Mouse (Mus musculus): ENCODE data around the gene Gpatch4. TPM values are rescaled to one million over a fixed set of nuclear protein-coding genes. Genes with fewer than 3 reads are reported as not detected.

Gpatch4 gene
- polyA plus RNA-seq, 1 experiment from 2014 or later, result 27.4 TPM

GRCm38 (mm10) chr3:88057030-88057429 lies 14.1 kb downstream of the Gpatch4 start:
- H3K4me2 ChIP-seq, result peak overlapping the region; percentile 88
- 91% methylated on average over 6 of the region's 6 CpGs for WGBS
- peak overlapping the region; percentile 96; the same call in 1 of the 2 replicates for H3K9ac ChIP-seq
- peak overlapping the region; percentile 94 for H3K4me3 ChIP-seq
- no peak for ATAC-seq (ENCODE audit: low FRiP score)
- peaks cover 20% of the 10 kb centered on the region for H3K4me1 ChIP-seq (replicated peaks)
- H3K36me3 ChIP-seq, result peaks cover 49% of the 10 kb centered on the region
- no peaks in the 10 kb centered on the region for H3K9me3 ChIP-seq
- H3K27ac ChIP-seq, result no peak overlapping the region
- no peaks in the 10 kb centered on the region for H3K27me3 ChIP-seq

DNA sequence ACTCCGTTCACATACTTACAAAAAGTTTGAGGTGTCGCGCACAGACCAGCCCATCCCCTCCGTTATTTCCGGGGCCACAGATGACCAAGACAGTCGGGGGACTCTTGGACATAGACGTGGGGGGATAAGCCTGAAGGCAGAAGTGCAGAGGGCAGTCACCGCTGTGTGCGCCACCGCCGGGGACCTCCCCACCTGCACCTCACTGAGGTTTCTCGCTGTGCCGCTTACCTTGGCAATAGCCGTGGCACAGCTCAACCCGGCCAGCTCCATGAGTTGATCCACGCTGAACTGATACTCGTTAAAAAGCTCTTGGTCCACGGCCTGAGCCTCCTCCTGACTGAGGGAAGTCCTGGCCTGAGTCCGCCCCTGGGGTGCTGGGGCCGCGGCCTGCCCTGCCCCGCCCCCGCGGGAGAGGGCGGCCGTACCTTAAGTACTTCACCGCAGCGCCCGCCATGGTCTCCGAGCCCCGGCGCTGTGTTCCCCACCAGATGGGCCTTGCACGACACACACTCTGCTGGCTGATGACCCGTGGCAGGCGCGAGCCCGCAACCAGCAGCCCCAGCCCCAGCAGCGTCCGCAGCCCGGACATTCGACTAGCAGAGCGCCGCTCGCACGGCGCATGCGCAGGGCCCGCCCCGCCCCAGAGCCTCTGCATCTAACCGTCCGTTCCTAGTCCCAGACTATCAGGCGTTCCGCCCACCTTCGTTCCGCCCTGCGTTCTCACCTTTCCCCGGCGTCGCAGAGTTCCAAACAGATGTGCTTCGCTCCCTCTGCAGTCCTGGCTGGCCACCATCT lies 15.2 kb downstream of the Gpatch4 start, which contains the start of gene Naxe:
Naxe (minus strand) TSS at position 594 of the 795 bp plus-strand sequence.
- ATAC-seq (ENCODE audit: low FRiP score), result peak; percentile 95
- WGBS, result under 1% methylated on average over 60 of the region's 60 CpGs
- peak within 1 kb of the TSS; percentile 96 for H3K9ac ChIP-seq
- H3K4me2 ChIP-seq, result peak within 1 kb of the TSS; percentile 88
- no peaks in the 10 kb centered on the region for H3K27me3 ChIP-seq
- peaks cover 20% of the 10 kb centered on the region for H3K4me1 ChIP-seq (replicated peaks)
- H3K36me3 ChIP-seq, result peaks cover 38% of the 10 kb centered on the region
- no peaks in the 10 kb centered on the region for H3K9me3 ChIP-seq
- H3K27ac ChIP-seq, result peak within 1 kb of the TSS; percentile 81
- H3K4me3 ChIP-seq, result peak within 1 kb of the TSS; percentile 94

GRCm38 (mm10) chr3:88068386-88068785 lies 25.5 kb downstream of the Gpatch4 start:
- no peaks in the 10 kb centered on the region for H3K4me1 ChIP-seq (replicated peaks)
- no peak overlapping the region for H3K9ac ChIP-seq
- no peak overlapping the region for H3K4me2 ChIP-seq
- no peaks in the 10 kb centered on the region for H3K9me3 ChIP-seq
- H3K27ac ChIP-seq, result no peak overlapping the region
- WGBS, result 44% methylated on average over 2 of the region's 2 CpGs
- H3K4me3 ChIP-seq, result no peak overlapping the region
- ATAC-seq (ENCODE audit: low FRiP score), result no peak
- peaks cover 25% of the 10 kb centered on the region for H3K27me3 ChIP-seq
- no peaks in the 10 kb centered on the region for H3K36me3 ChIP-seq

DNA sequence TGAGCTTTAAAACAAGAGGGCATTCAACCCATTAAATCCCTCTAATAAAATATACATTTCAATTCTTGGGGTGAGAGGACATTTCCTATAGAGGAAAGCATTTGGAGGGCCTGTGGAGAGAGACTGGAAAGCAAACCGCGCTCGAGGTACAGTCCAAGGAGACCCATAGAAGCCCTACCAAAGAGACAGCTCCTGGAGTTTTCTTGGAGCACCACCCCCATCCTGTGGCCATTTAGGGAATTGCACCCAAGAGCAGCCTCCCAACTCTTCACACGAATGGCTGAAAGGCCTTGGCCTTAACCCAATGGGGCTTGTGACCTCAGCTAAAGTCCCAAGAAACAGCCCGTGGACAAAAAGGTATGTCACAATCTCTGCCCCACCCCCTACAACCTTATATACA lies 28.9 kb downstream of the Gpatch4 start:
- WGBS, result 3% methylated on average over 5 of the region's 5 CpGs
- Histone ChIP-seq H3K4me2 (no peak overlapping the region), H3K27me3 (peaks cover 25% of the 10 kb centered on the region), H3K27ac (no peak overlapping the region), H3K9me3 (no peaks in the 10 kb centered on the region), H3K36me3 (no peaks in the 10 kb centered on the region), H3K4me3 (no peak overlapping the region), H3K4me1 (replicated peaks) (no peaks in the 10 kb centered on the region), H3K9ac (no peak overlapping the region)
- peak; percentile 79 for ATAC-seq (ENCODE audit: low FRiP score)

GRCm38 (mm10) chr3:88073631-88074030 lies 30.7 kb downstream of the Gpatch4 start:
- no peak overlapping the region for H3K27ac ChIP-seq
- ATAC-seq (ENCODE audit: low FRiP score), result no peak
- WGBS, result 74% methylated on average over 2 of the region's 2 CpGs
- no peaks in the 10 kb centered on the region for H3K9me3 ChIP-seq
- no peaks in the 10 kb centered on the region for H3K36me3 ChIP-seq
- H3K9ac ChIP-seq, result no peak overlapping the region
- no peaks in the 10 kb centered on the region for H3K4me1 ChIP-seq (replicated peaks)
- H3K4me2 ChIP-seq, result no peak overlapping the region
- H3K4me3 ChIP-seq, result no peak overlapping the region
- peaks cover 25% of the 10 kb centered on the region for H3K27me3 ChIP-seq

DNA sequence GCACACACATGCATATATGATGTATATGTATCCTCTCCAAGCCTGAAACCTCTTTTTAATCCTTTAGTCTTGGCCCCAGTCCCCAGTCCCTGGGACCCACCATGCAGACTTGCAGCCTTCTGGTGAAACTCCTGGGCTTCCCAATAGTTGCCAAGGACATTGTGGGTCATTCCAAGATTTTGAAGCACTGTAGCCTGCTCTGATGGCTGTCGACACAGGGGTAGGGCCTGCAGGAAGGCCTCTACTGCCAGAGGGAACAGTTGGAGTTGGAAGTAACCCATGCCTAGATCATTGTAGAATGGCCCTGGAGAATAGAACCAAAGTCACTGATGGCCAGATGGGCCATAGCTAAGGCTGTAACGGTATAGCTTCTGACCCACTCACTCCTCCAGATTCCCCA lies 31.4 kb downstream of the Gpatch4 start:
- H3K9me3 ChIP-seq, result no peaks in the 10 kb centered on the region
- no peak for ATAC-seq (ENCODE audit: low FRiP score)
- no peak overlapping the region for H3K27ac ChIP-seq
- H3K36me3 ChIP-seq, result no peaks in the 10 kb centered on the region
- no peaks in the 10 kb centered on the region for H3K4me1 ChIP-seq (replicated peaks)
- WGBS, result 79% methylated on average over 2 of the region's 2 CpGs
- H3K4me3 ChIP-seq, result no peak overlapping the region
- no peak overlapping the region for H3K4me2 ChIP-seq
- peaks cover 25% of the 10 kb centered on the region for H3K27me3 ChIP-seq
- H3K9ac ChIP-seq, result 0 out of 2 replicates have a peak overlapping the region, but pooled peaks have one; percentile 9

GRCm38 (mm10) chr3:88074766-88075165 lies 31.9 kb downstream of the Gpatch4 start:
- Histone ChIP-seq H3K4me1 (replicated peaks) (no peaks in the 10 kb centered on the region), H3K9me3 (no peaks in the 10 kb centered on the region), H3K36me3 (no peaks in the 10 kb centered on the region), H3K27ac (no peak overlapping the region), H3K9ac (0 out of 2 replicates have a peak overlapping the region, but pooled peaks have one; percentile 9), H3K4me2 (no peak overlapping the region), H3K27me3 (peaks cover 24% of the 10 kb centered on the region), H3K4me3 (no peak overlapping the region)
- ATAC-seq (ENCODE audit: low FRiP score), result no peak
- WGBS, result 81% methylated on average over 8 of the region's 8 CpGs

DNA sequence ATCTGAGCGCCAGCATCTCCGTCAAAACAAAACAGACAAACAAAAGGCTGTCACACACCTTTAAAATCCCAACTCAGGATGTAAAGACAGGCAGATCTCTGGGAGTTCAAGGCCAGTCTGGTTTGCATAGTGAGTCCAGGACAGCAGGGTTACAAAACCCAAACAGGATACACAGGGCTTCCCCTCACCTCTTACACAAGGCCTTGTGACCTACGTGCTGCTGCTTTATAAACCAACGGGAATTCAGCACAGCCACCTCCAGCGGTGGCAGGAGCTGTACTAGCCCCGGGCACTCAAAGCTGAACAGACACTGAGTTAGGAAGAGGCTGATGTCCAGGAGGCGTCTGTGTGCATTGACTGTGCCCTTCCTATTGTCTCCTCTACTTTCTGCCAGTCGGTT lies 34.5 kb downstream of the Gpatch4 start:
- Histone ChIP-seq H3K9ac (no peak overlapping the region), H3K36me3 (no peaks in the 10 kb centered on the region), H3K4me2 (no peak overlapping the region), H3K4me3 (no peak overlapping the region), H3K4me1 (replicated peaks) (peaks cover 10% of the 10 kb centered on the region), H3K9me3 (no peaks in the 10 kb centered on the region), H3K27ac (no peak overlapping the region), H3K27me3 (peaks cover 3% of the 10 kb centered on the region; the same call in 1 of the 2 replicates)
- no peak for ATAC-seq (ENCODE audit: low FRiP score)
- 42% methylated on average over 8 of the region's 8 CpGs for WGBS

GRCm38 (mm10) chr3:88078204-88078603 lies 35.3 kb downstream of the Gpatch4 start, which contains the start of gene Ttc24:
Ttc24 (minus strand) TSS chr3:88078304.
- H3K9ac ChIP-seq, result no peak within 1 kb of the TSS
- no peak within 1 kb of the TSS for H3K4me2 ChIP-seq
- H3K27me3 ChIP-seq, result no peaks in the 10 kb centered on the region
- no peaks in the 10 kb centered on the region for H3K36me3 ChIP-seq
- ATAC-seq (ENCODE audit: low FRiP score), result no peak
- no peak within 1 kb of the TSS for H3K4me3 ChIP-seq
- WGBS, result 83% methylated on average over 4 of the region's 4 CpGs
- H3K9me3 ChIP-seq, result no peaks in the 10 kb centered on the region
- no peak within 1 kb of the TSS for H3K27ac ChIP-seq
- peaks cover 18% of the 10 kb centered on the region for H3K4me1 ChIP-seq (replicated peaks)

DNA sequence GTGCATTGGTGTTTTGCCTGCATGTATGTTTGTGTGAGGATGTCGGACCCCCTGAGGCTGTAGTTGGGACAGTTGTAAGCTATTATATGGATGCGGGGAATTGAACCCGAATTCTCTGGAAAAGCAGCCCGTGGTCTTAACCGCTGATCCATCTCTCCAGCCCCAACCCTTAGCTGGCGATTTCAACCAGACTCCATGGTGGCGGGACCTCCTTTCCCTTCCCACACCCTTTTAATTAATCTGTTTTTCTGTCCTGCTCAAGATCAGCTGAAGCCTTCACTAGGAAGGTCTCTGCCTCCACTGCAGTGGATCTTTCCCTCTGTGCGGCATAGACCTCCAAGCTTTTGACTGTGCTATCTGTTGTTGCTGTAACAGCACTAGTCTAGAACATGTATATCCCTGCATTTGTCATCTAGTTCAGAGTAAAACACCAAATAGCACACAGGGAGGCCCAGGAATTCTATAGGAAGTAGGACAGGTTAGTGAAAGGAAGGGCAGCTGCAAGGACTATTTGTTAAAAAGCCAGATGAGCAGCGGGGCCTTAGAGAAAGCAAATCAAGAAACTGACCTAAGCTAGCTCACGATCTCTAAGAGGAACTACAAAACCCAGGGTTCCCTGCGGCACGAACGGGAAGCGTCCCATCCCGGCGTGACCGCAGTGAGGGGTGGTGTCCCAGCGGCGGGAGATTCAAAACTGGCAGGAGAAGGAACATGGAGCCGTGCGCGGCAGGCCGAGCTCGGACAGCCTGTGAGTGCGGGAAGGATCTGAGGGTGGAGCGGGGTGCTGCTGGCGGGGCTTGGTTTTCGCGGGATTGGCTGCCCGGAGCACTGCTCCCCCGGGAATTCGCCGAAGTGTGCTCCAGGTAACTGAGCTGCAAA lies 38.7 kb downstream of the Gpatch4 start, which contains the start of gene Iqgap3:
Iqgap3 (plus strand) TSS at position 627 of the 879 bp plus-strand sequence.
- Histone ChIP-seq H3K4me1 (replicated peaks) (peaks cover 18% of the 10 kb centered on the region), H3K4me3 (peak within 1 kb of the TSS; percentile 47), H3K27me3 (no peaks in the 10 kb centered on the region), H3K9ac (peak within 1 kb of the TSS; percentile 56), H3K27ac (peak within 1 kb of the TSS; percentile 40; the same call in 1 of the 2 replicates), H3K36me3 (no peaks in the 10 kb centered on the region), H3K9me3 (no peaks in the 10 kb centered on the region), H3K4me2 (peak within 1 kb of the TSS; percentile 81)
- peak; percentile 89 for ATAC-seq (ENCODE audit: low FRiP score)
- 20% methylated on average over 33 of the region's 33 CpGs for WGBS

DNA sequence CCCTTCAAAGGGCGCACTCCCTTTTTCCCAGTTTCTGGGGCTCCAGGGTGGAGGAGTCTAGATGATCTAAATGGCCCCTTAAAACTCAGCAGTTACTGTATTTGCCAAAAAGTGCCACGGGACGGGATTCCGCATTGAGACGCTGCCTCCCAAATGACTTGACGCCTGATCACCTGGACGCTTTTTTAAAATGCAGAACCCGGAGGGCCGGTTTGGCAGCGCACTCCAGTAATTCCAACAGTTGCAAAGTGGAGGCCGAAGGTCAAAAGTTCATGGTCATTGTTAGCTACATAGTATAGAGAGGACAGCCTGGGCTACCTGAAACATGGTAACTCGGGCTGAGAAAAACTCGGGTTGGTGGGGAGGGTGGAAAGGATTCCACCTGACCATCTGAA lies 39.3 kb downstream of the Gpatch4 start:
- peak overlapping the region; percentile 47 for H3K4me3 ChIP-seq
- H3K4me1 ChIP-seq (replicated peaks), result peaks cover 18% of the 10 kb centered on the region
- no peak overlapping the region; the same call in 1 of the 2 replicates for H3K9ac ChIP-seq
- H3K36me3 ChIP-seq, result no peaks in the 10 kb centered on the region
- peak overlapping the region; percentile 81 for H3K4me2 ChIP-seq
- H3K9me3 ChIP-seq, result no peaks in the 10 kb centered on the region
- H3K27ac ChIP-seq, result no peak overlapping the region
- no peak for ATAC-seq (ENCODE audit: low FRiP score)
- WGBS, result 4% methylated on average over 13 of the region's 13 CpGs
- no peaks in the 10 kb centered on the region for H3K27me3 ChIP-seq

GRCm38 (mm10) chr3:88082663-88083062 lies 39.8 kb downstream of the Gpatch4 start:
- Histone ChIP-seq H3K4me3 (peak overlapping the region; percentile 47), H3K36me3 (no peaks in the 10 kb centered on the region), H3K27ac (no peak overlapping the region), H3K27me3 (no peaks in the 10 kb centered on the region), H3K4me1 (replicated peaks) (peaks cover 18% of the 10 kb centered on the region), H3K4me2 (peak overlapping the region; percentile 81), H3K9me3 (no peaks in the 10 kb centered on the region), H3K9ac (0 out of 2 replicates have a peak overlapping the region, but pooled peaks have one; percentile 2)
- WGBS, result 21% methylated on average over 4 of the region's 4 CpGs
- ATAC-seq (ENCODE audit: low FRiP score), result no peak
